Mouse (Mus musculus) embryonic facial prominence, embryonic 14.5 days (tissue): ENCODE results near the gene Amer1. TPM values are rescaled to one million over a fixed set of nuclear protein-coding genes. Genes with fewer than 3 reads are reported as not detected.

ENCODE experiments used
- ATAC-seq: fragments of 200-750 bp; cut with Nextera tagmentation; 2 replicates; pipeline ENCODE4 v1.8.0; 2017; ENCODE audit warnings: low read depth, moderate number of reproducible peaks, moderate TSS enrichment
- DNase-seq: peaks from one replicate; pipeline ENCODE4 v3.0.0-alpha.2; 2015; ENCODE audit warnings: low spot score
- H3K27ac ChIP-seq: fragments of 300-500 bp; sonication (generic); replicated peaks from 2 replicates; pipeline ENCODE4 v1.5.1; 2014; ENCODE audit warnings: low read depth, mild to moderate bottlenecking, low read length, moderate library complexity
- H3K27me3 ChIP-seq: fragments of 300-500 bp; sonication (generic); replicated peaks from 2 replicates; pipeline ENCODE4 v1.6.1; 2014; ENCODE audit warnings: low read length; ENCODE audit not compliant: control insufficient read depth, insufficient read depth
- H3K36me3 ChIP-seq: fragments of 300-500 bp; sonication (generic); 2 replicates; pipeline ENCODE4 v1.6.1; 2014; ENCODE audit warnings: low read length, mixed read lengths; ENCODE audit not compliant: control insufficient read depth, insufficient read depth
- H3K4me1 ChIP-seq: fragments of 300-500 bp; sonication (generic); 2 replicates; pipeline ENCODE4 v1.6.1; 2014; ENCODE audit warnings: antibody characterized with exemption, low read length; ENCODE audit not compliant: control insufficient read depth, insufficient read depth
- H3K4me2 ChIP-seq: fragments of 300-500 bp; sonication (generic); 2 replicates; pipeline ENCODE4 v1.6.1; 2014; ENCODE audit warnings: low read depth, mild to moderate bottlenecking, low read length, moderate library complexity, mixed read lengths
- H3K4me3 ChIP-seq: fragments of 300-500 bp; sonication (generic); 2 replicates; pipeline ENCODE4 v1.5.1; 2014; ENCODE audit warnings: low read depth, mild to moderate bottlenecking, low read length
- H3K9ac ChIP-seq: fragments of 300-500 bp; sonication (generic); 2 replicates; pipeline ENCODE4 v1.6.1; 2014; ENCODE audit warnings: low read depth, mild to moderate bottlenecking, low read length, moderate library complexity, mixed read lengths
- H3K9me3 ChIP-seq: fragments of 300-500 bp; sonication (generic); 2 replicates; pipeline ENCODE4 v1.6.1; 2016; ENCODE audit warnings: low read length; ENCODE audit not compliant: control insufficient read depth
- WGBS: fragments of 180-500 bp; shearing (Covaris S2); extraction: QIAGEN DNeasy Blood & Tissue Kit; methylation state at CpG from one replicate; pipeline ENCODE4 v1.1.7; 2014; 5-methylcytosine and 5-hydroxymethylcytosine counted together
- polyA plus RNA-seq: library from polyadenylated mRNA; unstranded; fragments of >200 nt; fragmentation: Nextera tagmentation; extraction: Ambion mirVana; gene quantifications from 2 replicates; pipeline ENCODE4 v1.2.1, GENCODE M21; 2014

Amer1 gene
- polyA plus RNA-seq, 1 experiment from 2014 or later = 9.1 TPM

DNA sequence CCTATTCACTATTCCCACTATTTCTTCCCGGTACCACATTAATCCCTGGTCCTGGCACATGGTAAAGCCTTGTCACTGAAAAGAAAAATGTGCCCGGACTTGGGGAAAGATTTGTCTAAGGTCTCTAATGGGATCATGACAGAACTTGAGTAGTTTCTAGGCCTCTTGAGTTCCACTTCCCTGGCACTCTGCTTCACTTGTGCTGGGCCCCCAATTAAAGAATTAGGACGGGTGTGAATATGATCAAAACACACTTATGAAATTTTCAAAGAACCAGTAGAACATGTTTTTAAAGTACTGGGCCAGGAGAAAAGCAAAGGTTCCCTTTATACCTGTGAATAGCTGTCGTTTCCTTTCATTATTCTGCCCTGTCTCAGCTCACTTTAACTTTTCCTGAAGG is 6.2 kb downstream of the Amer1 start:
- Histone ChIP-seq H3K9ac (no peak overlapping the region), H3K4me1 (0 out of 2 replicates have a peak, but pooled peaks cover 2% of the 10 kb centered on the region), H3K4me3 (no peak overlapping the region), H3K4me2 (no peak overlapping the region), H3K9me3 (no peaks in the 10 kb centered on the region), H3K27ac (no peak overlapping the region), H3K27me3 (no peaks in the 10 kb centered on the region), H3K36me3 (no peaks in the 10 kb centered on the region)
- no peak for ATAC-seq
- DNase-seq = no peak
- 75% methylated on average over 4 of the region's 4 CpGs for WGBS

DNA sequence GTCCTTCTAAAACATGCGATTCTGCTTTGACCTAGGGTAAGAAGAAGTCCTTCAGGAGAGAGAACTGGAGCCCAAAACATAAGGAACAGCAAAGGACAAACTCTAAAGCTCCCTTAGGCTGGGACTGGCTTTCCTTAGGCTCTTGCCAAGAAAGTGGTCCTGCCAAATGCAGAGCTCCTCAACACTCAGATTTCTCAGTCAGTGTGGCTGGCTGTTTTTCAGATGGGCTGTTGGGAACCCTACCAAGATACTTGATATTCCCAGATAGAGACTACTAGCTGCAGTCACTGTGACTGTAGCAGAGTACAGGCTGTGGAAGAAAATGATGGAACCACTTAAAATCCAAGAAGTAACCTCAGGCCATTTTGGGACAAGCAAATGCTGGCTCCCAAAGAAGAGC is 7.4 kb downstream of the Amer1 start:
- no peak for DNase-seq
- no peaks in the 10 kb centered on the region for H3K4me1 ChIP-seq
- H3K27me3 ChIP-seq = no peaks in the 10 kb centered on the region
- H3K36me3 ChIP-seq = no peaks in the 10 kb centered on the region
- no peak overlapping the region for H3K9ac ChIP-seq
- no peak overlapping the region for H3K27ac ChIP-seq
- no peak overlapping the region for H3K4me3 ChIP-seq
- WGBS = 93% methylated on average over 1 of the region's 1 CpGs
- ATAC-seq = no peak
- no peak overlapping the region for H3K4me2 ChIP-seq
- H3K9me3 ChIP-seq = no peaks in the 10 kb centered on the region

DNA sequence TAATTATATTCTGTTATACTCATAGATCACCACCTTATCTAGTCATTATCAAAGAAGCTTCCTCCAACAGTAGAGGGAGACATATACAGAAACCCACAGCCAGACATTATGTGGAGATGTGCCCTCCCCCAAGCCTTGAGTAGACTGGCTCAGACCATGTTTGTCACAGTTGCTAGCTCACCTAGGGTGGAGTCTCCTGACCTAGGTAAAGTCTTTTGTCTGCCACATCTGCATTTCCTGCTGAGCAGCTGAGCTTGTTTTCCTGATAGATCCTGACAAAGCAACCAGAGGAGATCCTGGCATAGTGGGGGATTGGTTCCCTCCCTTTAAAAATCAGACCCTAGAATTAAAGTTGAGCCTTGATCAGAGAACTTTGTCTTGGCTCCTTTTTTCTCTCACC is 71.6 kb downstream of the Amer1 start:
- DNase-seq = no peak
- Histone ChIP-seq H3K9ac (no peak overlapping the region), H3K36me3 (no peaks in the 10 kb centered on the region), H3K9me3 (no peaks in the 10 kb centered on the region), H3K4me2 (no peak overlapping the region), H3K27ac (no peak overlapping the region), H3K27me3 (0 out of 2 replicates have a peak, but pooled peaks cover 4% of the 10 kb centered on the region), H3K4me3 (no peak overlapping the region), H3K4me1 (no peaks in the 10 kb centered on the region)
- no peak for ATAC-seq

Other genes starting within 250 kb of the Amer1 start
- 14.4 and 15.7 TPM in 2 replicates for gene Arhgef9, start 248.0 kb downstream of the Amer1 start, polyA plus RNA-seq
- 0.33 and 0.75 TPM in 2 replicates for gene Asb12, start 113.1 kb upstream of the Amer1 start, polyA plus RNA-seq
- not detected in 2 replicates for gene Pfn5, start 113.2 kb upstream of the Amer1 start, polyA plus RNA-seq
- gene Zc4h2, start 213.6 kb upstream of the Amer1 start, polyA plus RNA-seq = 17.2 and 20.0 TPM in 2 replicates